Mouse (Mus musculus): ENCODE data around the gene Adgrg5. TPM values are rescaled to one million over a fixed set of nuclear protein-coding genes. Genes with fewer than 3 reads are reported as not detected.
A peak's percentile ranks its signal among the peaks of the same experiment; 100 is the strongest.

Gene Adgrg5
- not detected for total RNA-seq (2021)
- long read RNA-seq, experiment 1, result 0 reads
- long read RNA-seq, experiment 2, result 0 reads

DNA sequence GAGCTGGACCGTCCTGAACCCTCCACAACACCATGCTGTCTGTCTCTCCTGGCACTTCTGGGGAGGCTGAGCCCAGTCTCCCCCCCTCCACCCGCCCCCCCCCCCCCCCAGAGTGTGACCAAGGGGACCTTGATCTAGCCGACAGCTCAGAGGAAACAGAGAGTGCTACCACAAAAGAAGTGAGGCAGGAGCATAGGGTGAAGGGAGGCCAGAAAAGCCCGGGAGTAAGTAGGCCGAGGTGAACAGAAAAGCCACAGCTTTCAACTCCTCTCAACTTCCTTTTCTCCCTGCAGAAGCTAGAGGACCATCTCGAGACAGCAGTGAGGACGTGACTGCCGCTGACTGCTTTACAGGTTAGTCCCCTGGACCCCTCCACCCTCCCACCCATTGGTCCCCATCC, at the start of gene Adgrg5:
Gene Adgrg5, plus strand, starts transcription at position 290 of the 400 bp plus-strand sequence.
- no peak within 1 kb of the TSS for H3K27ac ChIP-seq
- no peak for DNase-seq (ENCODE audit: low spot score in 2 of 2)
- no peak for TF ChIP-seq CTCF (conservative IDR thresholded peaks at IDR 0.05)
- no peak within 1 kb of the TSS for H3K4me3 ChIP-seq

DNA sequence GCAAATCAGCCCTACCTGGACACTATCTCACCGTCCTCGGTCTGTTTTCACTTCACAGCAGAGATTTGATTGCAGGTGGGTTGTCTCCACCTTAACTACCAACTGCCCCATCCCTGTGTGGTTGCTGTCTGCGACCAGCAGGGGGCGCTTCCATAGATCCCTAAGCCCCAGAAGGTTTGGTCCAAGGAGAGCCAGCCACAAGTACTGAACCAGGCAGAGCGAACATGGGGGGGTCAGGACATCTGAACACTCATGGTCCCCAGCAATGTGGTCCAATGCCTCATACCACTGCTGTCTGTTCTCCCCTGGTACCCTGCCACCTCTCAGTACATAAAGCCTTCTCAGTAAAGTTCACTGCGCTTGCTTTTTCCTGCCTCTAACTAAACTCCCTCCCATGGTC, 49.1 kb upstream of the Adgrg5 start:
- H3K27ac ChIP-seq, result no peak overlapping the region
- DNase-seq (ENCODE audit: low spot score in 2 of 2), result peak in 1 of 2 experiments; percentile 73
- H3K4me3 ChIP-seq, result no peak overlapping the region
- peak; percentile 97 for TF ChIP-seq CTCF (conservative IDR thresholded peaks at IDR 0.05)

DNA sequence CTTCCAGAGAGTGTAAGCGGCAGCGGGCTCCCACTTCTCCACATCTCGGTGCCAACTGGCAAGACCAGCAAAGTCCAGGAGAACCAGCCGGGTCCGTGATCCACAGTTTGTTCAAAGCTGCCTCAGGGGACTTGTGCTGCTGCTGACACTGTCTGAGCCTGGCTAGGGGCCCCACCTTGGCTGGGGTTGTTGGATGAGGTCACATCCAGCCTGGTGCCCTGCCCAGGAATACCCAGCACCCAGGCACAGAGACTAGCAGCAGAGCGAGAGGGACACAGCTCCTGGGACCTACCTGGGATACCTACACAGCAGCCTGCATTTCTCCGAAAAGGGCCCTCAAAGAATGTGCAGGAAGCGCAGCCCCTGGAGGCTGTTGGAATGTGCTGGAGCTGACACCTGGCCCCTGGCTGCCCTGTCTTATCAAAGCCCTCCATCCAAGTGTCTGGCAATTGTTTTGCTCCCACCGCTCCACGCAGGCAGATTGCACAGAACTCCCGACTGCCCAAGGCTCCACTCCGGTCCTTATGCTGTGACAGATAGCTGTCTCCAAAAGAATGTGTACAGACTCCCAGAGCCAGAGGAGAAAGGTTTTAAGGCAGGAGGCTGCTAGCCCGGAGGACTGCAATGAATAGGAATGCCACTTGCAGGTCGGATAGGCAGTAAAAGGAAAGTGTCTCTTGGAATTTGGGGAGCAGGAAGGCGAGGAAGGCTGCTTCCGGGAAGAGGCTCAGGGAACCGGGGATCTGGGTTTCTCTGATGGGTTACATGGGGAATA, 48.2 kb upstream of the Adgrg5 start:
- no peak for DNase-seq (ENCODE audit: low spot score in 2 of 2)
- no peak for TF ChIP-seq CTCF (conservative IDR thresholded peaks at IDR 0.05)
- peak overlapping the region; percentile 23; the same call in 1 of the 2 replicates for H3K27ac ChIP-seq

DNA sequence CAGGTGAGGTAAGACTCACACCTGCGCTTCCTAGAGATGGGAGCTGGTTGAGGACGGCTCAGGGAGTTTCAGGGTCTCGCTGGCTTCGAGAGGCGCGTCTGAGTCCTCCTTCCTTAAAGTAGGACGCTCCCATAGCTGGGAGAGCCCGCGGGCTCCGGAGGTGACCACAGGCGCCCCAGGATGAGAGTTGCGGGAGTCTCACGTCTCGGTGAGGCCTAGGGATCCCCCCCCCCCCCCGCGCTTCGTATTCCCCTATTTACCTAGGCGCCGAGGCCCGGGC, 47.7 kb upstream of the Adgrg5 start:
- no peak for TF ChIP-seq CTCF (conservative IDR thresholded peaks at IDR 0.05)
- no peak for DNase-seq (ENCODE audit: low spot score in 2 of 2)
- H3K27ac ChIP-seq, result peak overlapping the region; percentile 23; the same call in 1 of the 2 replicates
- peak overlapping the region; percentile 65 for H3K4me3 ChIP-seq

More for the DNA sequence above, 48.2 kb upstream of the Adgrg5 start:
- peak overlapping the region; percentile 65 for H3K4me3 ChIP-seq

DNA sequence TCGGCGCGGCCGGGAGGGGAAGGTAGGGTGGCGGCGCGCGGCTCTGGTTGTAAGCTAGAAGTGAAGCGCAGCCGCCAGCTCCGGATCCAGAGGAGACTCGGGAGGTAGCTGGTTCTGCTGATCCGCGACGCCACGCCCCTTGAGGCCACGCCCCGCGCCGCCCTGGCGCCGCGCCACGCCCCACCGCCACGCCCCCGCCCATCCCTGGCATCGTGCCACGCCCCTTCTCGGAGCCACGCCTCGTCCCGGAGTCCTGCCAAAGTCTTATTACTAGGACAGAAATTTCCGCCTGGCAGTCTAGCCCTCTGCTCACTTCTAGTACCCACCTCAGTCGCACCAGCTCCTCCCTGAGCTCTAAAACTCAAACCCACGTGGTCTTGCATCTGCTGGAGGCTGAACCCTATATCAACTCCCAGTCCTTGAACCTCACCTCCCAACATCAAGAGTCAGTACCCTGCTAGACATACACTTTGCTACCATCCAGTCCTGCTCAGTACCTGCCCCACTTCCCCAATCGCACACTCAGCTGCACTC, 47.2 kb upstream of the Adgrg5 start, which contains the start of gene Dok4:
Gene Dok4, minus strand, starts transcription at position 134 of the 534 bp plus-strand sequence.
- peak within 1 kb of the TSS; percentile 65 for H3K4me3 ChIP-seq
- peak within 1 kb of the TSS; percentile 23; the same call in 1 of the 2 replicates for H3K27ac ChIP-seq
- peak in 1 of 2 experiments; percentile 74 for DNase-seq (ENCODE audit: low spot score in 2 of 2)
- no peak for TF ChIP-seq CTCF (conservative IDR thresholded peaks at IDR 0.05)

DNA sequence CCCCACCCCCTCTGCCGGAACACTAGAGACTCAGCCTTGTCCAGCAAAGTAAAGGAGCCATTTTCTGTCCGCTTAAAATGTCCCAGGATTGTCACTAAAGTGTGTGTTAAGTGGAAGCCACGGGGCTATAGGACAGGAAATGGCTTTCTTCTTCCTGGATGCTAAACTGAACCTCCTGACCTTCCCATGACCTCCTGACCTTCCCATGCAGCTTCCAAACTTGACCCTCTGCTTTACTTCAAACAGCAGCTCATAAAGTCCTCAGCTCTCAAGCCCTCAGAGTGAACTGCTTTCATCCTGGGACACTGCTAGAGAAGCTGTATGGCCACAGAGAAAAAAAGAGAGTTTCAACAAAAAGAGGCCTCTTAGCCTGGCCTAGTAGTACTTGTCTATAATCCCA, 46.7 kb upstream of the Adgrg5 start:
- H3K4me3 ChIP-seq, result no peak overlapping the region
- no peak overlapping the region for H3K27ac ChIP-seq
- DNase-seq (ENCODE audit: low spot score in 2 of 2), result no peak
- TF ChIP-seq CTCF (conservative IDR thresholded peaks at IDR 0.05), result no peak

DNA sequence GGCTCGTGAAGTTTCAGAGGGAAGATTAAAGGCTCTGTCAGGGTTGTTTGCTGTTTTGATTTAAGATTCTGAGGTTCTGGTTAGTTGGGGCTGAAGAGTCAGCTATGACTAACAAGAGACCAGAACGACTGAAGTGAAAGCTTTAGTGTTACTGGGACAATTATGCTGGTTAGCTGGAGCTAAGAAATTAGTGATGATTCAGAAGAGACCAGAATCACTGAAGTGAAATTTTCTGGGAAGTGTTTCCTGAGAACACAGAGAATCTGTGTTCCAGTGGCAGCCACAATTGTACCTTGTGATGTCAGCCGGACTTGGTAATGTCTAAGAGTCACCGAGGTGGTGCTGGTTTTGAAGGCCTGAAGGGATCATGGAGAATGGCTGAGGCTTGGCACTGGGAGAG, 42.8 kb upstream of the Adgrg5 start:
- DNase-seq (ENCODE audit: low spot score in 2 of 2), result no peak
- no peak for TF ChIP-seq CTCF (conservative IDR thresholded peaks at IDR 0.05)
- Histone ChIP-seq H3K4me3 (no peak overlapping the region), H3K27ac (no peak overlapping the region)

DNA sequence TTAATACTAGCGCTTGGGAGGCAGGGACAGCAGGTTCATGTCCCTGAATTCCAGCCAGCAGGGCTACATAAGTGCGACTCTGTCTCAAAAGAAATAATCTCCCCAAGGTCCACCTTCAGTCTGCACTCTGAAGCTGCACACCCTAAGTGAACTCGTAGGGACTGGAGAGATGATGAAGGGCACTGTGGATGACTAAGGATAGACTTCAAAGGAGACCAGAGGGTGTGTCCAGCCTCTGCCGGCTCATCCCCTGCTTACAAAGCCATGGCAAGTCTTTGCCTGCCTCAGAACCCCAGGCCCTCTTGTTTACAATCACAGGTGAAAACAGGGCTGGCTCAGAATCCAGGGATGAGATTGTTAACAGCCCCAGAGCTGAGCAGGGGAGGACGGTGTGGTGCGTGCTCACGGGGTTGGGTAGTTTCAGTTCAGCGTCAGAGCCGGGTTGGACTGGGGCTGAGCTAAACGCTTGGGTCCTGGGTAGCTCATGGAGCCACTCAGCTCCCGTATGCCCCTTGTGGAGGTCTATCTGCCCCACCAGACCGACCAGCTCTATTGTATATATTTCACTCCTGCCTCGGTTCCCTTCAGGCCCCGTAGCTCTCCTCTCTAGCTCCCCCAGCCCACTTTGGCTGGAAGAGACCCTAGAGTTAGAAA, 35.0 kb upstream of the Adgrg5 start:
- Histone ChIP-seq H3K27ac (no peak overlapping the region), H3K4me3 (no peak overlapping the region)
- no peak for DNase-seq (ENCODE audit: low spot score in 2 of 2)
- no peak for TF ChIP-seq CTCF (conservative IDR thresholded peaks at IDR 0.05)

DNA sequence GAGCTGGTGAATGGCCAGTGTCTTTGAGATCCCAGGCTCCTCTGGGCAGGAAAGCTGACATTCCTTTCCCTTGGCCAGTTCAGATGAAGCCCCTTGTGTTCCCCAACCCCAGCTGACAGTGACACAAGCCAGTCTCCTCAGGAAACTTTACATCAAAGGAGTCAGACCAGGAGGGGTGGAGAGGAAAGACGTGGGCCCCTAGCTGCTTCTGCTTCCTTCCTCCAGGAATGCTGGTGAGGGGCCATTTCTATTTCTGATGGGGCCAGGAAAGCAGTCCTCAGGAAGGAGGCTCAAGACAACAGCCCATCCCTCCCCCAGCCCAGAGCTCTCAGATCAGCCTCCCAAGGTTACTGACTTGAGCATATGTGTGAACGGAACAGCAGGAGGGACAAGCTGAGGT, 30.6 kb upstream of the Adgrg5 start:
- Histone ChIP-seq H3K4me3 (no peak overlapping the region), H3K27ac (no peak overlapping the region)
- TF ChIP-seq CTCF (conservative IDR thresholded peaks at IDR 0.05), result no peak
- no peak for DNase-seq (ENCODE audit: low spot score in 2 of 2)

DNA sequence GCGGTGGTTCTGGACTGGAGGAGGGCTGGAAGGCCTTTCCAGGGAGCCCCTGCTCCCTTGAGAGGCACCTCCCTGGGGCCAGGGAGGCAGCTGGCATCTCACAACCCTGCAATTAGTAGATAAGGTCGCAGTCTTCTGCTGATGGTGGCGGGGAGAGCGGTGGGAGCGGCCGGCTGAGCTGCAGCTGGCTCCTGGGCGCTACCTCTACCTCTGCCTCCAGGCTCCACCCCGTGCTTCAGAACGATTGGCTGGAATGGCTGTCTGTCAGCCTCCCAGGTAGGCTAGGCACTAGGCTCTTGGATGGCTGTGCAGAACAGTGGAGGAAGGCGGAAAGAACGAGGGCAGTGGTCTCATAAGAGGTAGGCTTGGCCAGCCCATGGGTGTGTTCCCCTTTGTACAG, 24.2 kb upstream of the Adgrg5 start:
- DNase-seq (ENCODE audit: low spot score in 2 of 2), result no peak
- no peak overlapping the region for H3K4me3 ChIP-seq
- no peak overlapping the region for H3K27ac ChIP-seq
- no peak for TF ChIP-seq CTCF (conservative IDR thresholded peaks at IDR 0.05)

DNA sequence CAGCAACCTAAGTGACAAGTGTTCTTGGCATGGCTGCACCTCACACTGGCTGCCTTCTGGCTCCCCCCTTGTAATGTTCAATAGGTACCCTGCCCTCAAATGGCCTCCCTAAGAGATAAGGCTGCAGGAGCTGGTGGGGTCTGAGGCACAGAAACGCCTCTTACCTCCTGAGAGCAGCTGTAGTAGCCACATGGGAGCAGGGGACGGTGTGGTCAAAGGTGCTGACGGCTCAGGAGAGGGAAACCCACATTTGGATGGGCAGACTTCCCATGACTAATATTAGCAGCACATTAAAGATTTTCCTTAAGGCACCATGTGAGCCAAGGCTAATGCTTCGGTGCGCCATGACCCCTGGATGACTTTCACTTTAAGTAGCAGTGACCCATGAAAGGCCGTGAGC, 22.9 kb upstream of the Adgrg5 start:
- H3K4me3 ChIP-seq, result no peak overlapping the region
- DNase-seq (ENCODE audit: low spot score in 2 of 2), result no peak
- no peak for TF ChIP-seq CTCF (conservative IDR thresholded peaks at IDR 0.05)
- no peak overlapping the region for H3K27ac ChIP-seq

DNA sequence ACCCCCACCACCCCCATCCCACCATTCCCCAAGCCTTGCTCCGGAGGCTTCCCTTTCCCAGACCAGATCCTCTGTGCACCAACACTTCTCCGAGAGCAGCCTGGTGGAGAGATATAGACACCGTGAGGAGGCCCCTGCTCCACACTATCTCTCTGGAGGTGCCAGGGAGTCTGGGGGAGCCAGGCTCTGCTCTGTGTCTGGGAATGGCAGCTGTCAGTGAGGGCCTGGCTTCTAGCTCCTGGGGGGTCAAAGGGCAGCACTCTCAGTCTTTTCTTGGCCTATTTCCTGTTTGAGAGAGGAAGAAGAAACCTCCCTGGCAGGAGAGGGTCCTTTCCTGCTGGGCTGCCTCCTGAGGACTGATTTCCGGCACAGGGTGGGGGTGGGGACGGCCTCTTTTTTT, 22.5 kb upstream of the Adgrg5 start:
- Histone ChIP-seq H3K27ac (no peak overlapping the region), H3K4me3 (no peak overlapping the region)
- DNase-seq (ENCODE audit: low spot score in 2 of 2), result no peak
- TF ChIP-seq CTCF (conservative IDR thresholded peaks at IDR 0.05), result no peak

DNA sequence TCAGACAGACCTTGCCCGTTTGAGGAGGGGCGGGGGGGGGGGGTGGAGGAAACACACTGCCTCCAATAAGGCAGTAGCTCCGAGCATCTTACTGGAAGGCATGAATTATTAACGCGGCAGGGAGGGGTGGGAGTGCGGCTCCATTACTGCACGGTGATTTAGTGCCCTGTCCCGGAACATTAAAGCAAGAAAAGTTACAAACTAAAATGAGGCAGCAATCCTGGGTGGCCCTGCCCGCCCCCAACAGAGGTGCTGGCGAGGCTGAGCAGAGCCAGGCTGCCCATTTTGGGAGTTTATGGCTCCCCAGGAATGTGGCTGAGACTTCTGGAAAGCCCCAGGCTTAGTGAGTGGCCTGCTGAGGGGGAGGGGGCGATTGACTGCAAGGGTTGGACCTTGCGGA, 19.8 kb upstream of the Adgrg5 start:
- no peak for DNase-seq (ENCODE audit: low spot score in 2 of 2)
- TF ChIP-seq CTCF (conservative IDR thresholded peaks at IDR 0.05), result no peak
- H3K4me3 ChIP-seq, result no peak overlapping the region
- no peak overlapping the region for H3K27ac ChIP-seq

Data from layer of hippocampus, adult 2 months (tissue).